Mouse (Mus musculus): ENCODE data around the gene Map6d1.

The Map6d1 gene

DNA sequence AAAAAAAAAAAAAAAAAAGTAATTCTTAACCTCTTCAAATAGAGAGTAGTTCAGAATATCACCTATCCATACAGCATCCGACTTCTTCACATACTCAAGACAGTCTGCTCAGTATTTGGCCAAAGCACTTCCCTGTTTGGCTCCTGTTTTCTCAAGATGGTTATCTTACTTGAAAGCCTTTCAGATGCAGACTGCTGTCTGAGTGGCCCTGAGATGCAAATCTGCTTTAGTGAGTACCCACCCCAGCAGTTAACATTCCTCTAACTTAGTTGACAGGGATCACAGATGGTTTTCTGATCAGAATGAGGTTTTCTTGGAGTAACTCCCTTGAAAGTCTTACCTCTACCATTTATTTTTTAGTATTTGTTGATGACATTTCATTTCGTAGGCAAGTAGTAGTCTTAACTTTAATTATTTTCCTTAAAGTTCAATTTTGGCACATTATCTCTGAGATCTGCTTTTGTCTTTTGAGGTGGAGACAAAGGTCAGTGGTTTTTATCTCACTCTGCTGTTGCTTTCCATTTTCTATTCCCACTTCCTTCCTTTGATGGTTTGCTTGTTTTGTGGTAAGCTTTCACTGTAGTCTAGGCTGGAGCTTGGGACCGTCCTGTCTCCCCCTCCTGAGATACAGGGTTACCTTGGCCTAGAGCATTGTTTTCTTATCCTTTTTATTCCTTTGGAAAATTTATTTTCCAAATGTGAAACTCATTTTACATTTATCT, 49.8 kb downstream of the Map6d1 start:
- DNase-seq (ENCODE audit: low read depth, low spot score) = no peak

DNA sequence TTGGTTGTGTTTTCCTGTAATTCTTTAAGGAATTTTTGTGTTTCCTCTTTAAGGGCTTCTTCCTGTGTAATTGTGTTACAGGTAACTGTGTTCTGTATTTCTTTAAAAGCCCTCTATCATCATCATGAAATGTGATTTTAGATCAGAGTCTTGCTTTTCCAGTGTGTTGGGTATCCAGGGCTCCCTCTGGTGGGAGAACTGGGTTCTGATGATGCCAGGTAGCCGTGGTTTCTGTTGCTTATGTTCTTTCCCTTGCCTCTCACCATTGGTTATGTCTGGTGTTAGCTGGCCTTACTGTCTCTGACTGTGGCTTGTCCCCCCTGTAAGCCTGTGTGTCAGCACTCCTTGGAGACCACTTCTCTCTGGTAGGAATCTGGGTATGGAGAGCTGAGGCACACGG, 55.8 kb downstream of the Map6d1 start:
- peak; percentile 64 for DNase-seq (ENCODE audit: low read depth, low spot score)
